Mouse (Mus musculus) kidney, postnatal 10 days (tissue): ENCODE measurements around the gene Hnrnpu.
A peak's percentile ranks its signal among the peaks of the same experiment; 100 is the strongest.

Experiments used
- DNase-seq: peaks from one replicate; pipeline ENCODE4 v3.0.0; 2021; ENCODE audit warnings: mixed read lengths

The Hnrnpu gene

GRCm38 (mm10) chr1:178338318-178338641 lies 683 bp upstream of the Hnrnpu start:
- DNase-seq = peak; percentile 46

DNA sequence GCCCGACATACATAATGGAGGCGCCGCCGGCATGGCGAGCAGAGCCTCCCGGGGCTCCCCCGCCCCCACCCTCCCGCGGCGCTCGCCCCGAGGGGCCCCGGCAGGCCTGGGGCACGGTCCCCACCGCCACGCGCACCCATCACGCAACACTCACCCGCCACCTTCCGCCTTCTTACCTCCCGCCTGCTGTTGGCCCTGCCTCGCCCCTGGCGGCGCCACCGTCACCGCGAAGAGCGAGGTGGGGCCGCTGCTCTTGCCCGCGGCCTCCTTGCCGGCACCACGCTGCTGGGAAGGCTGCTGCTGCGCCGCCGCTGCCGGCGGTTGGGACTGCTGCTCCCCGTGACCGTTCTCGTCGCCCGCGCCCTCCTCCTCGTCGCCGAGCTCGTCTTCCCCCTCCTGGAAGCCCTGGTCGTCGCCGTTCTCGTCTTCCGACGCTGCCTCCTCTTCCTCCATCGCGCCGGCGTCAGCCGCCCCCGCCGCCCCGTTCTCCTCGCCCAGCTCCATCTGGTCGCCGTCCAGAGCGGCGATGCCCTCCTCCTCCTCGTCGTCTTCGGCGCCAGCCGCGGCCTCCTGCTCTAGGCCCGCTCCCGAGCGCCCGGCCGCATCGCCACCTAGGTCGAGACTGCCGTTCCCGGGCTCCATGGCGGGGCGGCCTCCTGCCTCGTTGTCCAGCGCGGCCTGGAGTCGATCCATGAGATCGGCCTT lies 668 bp downstream of the Hnrnpu start:
- peak; percentile 63 for DNase-seq

- peak; percentile 98 for DNase-seq
Measured at GRCm38 (mm10) chr1:178336289-178336775, 1.3 kb downstream of the Hnrnpu start.

DNA sequence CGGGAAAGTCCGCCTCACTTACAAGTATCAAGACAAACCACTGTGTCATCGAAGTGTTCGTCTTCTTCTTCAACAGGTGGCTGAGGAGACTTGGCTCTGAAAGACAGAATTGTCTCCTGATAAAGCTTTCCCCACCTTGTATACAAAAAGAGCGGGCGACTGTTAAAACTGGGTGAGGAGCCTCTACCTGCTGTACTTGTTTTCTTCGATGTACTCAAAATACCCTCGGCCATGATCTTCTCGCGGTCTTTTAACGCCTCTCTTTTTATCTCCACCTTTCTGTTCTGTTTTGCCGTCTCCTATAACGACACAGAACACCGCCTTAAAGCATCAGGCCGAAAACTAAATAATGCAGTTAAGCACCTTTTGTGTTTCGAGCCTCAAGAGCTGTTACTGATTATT lies 1.7 kb downstream of the Hnrnpu start:
- no peak for DNase-seq

DNA sequence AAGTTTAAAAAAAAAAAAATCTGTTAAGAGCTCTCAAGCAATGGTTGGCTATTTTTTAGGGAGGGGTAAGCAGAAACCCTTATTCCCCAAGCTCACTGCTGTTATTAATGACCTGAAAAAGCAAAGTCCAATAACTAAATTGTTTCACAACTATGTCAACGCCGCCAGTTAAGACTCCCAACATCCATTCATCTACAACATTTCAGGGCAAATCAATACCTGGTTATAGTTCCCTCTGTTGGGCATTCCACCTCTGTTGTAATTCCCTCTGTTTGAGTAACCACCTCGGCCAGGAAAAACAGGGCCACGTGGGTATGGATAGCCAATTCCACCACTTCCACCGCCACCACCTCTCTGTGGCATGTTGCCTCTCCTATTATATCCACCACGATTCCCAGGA lies 7.7 kb downstream of the Hnrnpu start:
- no peak for DNase-seq

- DNase-seq = no peak
Measured at GRCm38 (mm10) chr1:178329017-178329416, 8.6 kb downstream of the Hnrnpu start.

DNA sequence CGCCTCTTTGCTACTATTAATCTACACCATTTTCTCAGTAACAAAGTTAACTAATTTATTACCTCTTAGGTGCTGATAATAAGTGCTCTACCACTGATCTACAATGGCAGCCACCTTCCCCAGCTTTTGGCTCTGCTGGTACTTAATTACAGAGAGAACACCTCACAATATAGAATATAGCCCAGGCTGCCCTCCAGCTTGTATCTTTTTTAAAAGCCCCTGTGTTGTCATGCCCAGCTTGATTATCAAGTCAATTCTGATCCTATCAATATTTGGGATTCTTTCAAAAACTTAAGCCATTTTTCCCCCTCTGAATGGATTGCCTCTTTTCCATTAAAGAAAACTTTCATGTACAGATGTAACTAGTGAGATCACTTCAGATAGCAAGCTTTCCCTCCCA lies 10.6 kb downstream of the Hnrnpu start:
- DNase-seq = no peak

GRCm38 (mm10) chr1:178326357-178326756 lies 11.2 kb downstream of the Hnrnpu start:
- DNase-seq = no peak

- no peak for DNase-seq
Measured at GRCm38 (mm10) chr1:178324568-178324967, 13.0 kb downstream of the Hnrnpu start.

GRCm38 (mm10) chr1:178323235-178323634 lies 14.4 kb downstream of the Hnrnpu start:
- no peak for DNase-seq

DNA sequence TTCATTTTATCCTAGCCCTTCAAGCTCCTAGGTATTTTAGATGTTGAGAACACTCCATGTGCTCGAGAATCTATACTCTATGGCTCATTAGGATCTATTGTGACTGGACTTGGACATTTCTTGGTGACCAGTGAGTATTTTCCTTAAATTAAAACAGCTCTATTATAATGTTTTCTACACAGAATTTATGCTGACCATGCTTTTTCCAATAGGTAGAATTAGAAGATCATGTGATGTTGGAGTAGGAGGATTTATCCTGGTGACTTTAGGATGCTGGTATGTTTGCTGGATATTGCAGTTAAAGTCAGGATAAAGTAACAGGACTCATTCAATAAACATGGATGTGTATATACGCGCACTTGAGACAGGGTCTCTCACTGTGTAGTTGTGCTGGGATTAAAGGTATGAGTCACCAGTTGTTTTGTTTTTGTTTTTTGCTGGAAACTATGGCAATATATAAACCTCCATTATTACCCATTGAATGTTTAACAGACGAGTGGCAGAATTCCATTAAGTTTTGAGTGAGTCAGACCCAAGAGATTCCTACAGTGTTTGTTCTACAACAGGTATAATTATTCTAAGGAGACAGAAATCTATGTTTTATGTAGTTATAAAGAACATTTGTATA lies 15.8 kb downstream of the Hnrnpu start:
- DNase-seq = no peak

- DNase-seq = no peak
Measured at GRCm38 (mm10) chr1:178320723-178321590, 16.6 kb downstream of the Hnrnpu start.

DNA sequence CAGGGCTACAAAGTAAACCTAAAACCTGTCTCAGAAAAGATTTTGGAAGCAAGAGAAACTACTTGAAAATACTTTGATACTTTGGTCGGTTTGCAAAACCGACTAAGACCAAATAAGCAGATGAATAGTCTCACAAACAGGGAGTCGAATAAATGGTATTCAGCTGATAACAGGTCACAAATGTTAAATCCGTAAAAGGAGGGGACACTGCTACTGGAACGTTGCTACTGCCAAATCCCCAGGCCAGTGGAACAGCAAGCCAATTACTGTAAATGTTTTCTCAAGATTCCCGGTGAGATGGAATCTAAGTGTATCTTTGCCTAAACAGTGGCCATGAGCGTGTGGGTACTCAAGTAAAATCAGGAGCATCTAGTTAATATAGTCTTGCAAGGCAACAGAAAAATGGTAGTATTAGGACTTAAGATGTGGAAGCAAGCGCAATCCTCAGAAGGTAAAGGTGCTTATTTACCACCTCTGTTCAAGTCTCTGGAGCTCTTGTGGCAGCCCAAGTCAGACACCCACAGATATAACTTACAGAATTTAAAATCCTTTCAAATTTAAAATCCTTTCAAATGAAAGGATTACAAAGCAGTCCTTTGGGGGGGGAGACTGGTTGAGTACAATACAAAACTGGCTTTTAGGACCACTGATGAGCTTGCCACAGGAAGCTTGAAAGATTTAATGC lies 17.4 kb downstream of the Hnrnpu start:
- DNase-seq = no peak

DNA sequence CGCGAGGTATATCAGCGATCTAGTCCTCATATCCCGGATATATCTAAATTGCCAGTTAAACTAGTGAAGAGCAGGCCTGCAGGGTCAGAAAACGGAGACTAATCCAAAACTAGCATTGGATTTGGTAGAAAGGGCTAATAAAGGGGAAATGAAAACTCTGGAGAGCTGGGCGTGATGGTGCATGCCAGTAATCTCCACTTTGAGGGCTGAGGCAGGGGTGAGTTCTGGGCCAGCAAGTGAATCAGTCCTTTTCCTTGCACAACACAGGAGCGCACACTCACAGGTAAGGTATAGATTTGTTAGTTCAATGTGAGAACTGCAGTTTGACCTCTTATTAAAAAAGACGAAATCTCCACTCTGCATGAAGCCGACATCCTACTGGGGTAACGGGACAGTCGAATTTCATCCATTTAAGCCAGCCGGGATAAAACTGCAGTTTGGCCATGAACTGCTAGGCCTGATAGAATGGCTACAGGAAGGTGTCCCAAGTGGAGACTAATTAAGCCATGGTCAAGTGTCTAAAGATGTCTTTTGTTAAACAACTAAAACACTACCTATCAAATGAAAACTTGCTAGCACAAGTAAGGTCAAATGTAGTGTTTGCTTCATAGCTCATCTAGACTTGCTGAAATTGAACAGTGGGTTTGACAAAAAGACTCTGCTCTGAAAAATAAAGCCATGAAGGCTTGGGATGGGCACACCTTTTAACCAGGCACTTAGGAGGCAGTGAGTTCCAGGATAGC lies 18.1 kb downstream of the Hnrnpu start:
- DNase-seq = peak; percentile 53

GRCm38 (mm10) chr1:178318389-178319184 lies 19.0 kb downstream of the Hnrnpu start, which contains the start of gene Cox20:
Cox20 (plus strand) TSS chr1:178319130.
- peak; percentile 98 for DNase-seq

DNA sequence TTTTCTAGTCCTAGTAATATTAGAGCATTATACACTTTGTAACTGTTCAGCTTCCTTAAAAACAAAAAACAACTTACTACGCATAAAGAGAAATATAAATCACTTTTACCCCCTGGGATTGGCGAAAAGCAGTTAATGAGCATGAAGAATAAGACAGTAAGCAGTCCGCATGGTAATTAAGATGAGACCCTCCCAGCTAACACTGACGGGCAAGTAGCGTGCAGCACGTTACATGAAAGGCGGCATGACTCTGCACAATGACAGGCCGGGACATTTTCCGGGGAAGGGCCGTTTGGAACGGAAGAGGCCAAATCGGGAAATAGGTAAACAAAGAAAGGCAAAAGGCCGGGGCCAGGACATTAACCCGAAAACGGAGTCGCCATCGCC lies 19.6 kb downstream of the Hnrnpu start:
- peak; percentile 91 for DNase-seq

- no peak for DNase-seq
Measured at GRCm38 (mm10) chr1:178317275-178318001, 20.2 kb downstream of the Hnrnpu start.

GRCm38 (mm10) chr1:178314236-178314635 lies 23.4 kb downstream of the Hnrnpu start:
- DNase-seq = no peak

DNA sequence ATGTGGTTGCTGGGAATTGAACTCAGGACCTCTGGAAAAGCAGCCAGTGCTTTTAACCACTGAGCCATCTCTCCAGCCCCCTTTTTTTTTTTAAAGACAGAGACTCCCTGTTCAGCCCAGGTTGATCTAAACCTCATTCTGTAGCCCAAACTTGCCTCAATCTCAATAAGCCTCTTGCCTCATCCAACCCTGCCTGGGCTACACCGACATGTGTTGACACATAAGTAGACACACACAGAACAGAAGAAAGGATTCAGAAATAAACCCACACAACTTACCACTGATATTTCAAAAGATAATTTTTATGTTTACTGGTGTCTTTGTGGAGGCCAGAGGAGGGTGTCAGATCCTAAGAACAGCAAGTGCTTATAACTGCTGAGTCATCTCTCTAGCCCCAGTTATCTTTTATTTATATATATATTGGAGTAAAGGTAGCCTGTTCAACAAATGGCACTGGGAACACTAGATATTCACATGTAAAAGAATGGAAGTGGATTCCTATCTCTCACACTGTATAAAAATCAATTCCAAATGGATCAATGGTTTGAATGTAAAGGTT lies 24.5 kb downstream of the Hnrnpu start:
- no peak for DNase-seq

DNA sequence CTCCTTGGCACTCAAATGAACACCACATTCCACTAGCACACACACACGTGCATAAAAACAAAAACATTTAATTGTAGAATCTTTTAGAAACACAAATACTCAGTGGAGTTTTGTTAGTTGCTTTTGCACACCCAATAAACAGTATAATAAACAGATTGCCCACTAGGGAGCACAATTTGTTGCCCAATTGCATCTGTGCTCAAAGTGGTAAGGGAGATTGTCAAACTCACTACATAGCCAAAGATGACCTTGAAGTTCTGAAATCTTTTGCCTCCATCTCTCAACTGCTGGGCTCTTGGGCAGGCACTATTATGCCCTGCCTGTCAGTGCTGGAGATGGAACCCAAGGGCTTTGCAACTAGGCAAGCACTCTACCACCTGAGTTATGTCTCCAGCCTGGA lies 27.5 kb downstream of the Hnrnpu start:
- DNase-seq = no peak
